Mouse (Mus musculus) limb, embryonic 11.5 days (tissue): ENCODE results near the gene Tuba3a. TPM values are rescaled to one million over a fixed set of nuclear protein-coding genes. Genes with fewer than 3 reads are reported as not detected.

Source experiments
- ATAC-seq: fragments of 200-750 bp; cut with Nextera tagmentation; 2 replicates; pipeline ENCODE4 v1.8.0; 2017; ENCODE audit warnings: low read depth; ENCODE audit not compliant: insufficient number of reproducible peaks, low FRiP score, low TSS enrichment
- DNase-seq: peaks from one replicate; pipeline ENCODE4 v3.0.0-alpha.2; 2015; ENCODE audit warnings: low spot score
- H3K27ac ChIP-seq: fragments of 300-500 bp; sonication (generic); replicated peaks from 2 replicates; pipeline ENCODE4 v1.5.1; 2014; ENCODE audit warnings: low read depth, mild to moderate bottlenecking, low read length
- H3K27me3 ChIP-seq: fragments of 300-500 bp; sonication (generic); 2 replicates; pipeline ENCODE4 v1.6.1; 2014; ENCODE audit warnings: mild to moderate bottlenecking, low read length, mixed read lengths; ENCODE audit not compliant: control insufficient read depth, insufficient read depth
- H3K36me3 ChIP-seq: fragments of 300-500 bp; sonication (generic); 2 replicates; pipeline ENCODE4 v1.6.1; 2014; ENCODE audit warnings: mild to moderate bottlenecking, low read length, moderate library complexity, mixed read lengths; ENCODE audit not compliant: control insufficient read depth, insufficient read depth
- H3K4me1 ChIP-seq: fragments of 300-500 bp; sonication (generic); 2 replicates; pipeline ENCODE4 v1.6.1; 2014; ENCODE audit warnings: low read length, mixed read lengths; ENCODE audit not compliant: control insufficient read depth, insufficient read depth
- H3K4me2 ChIP-seq: fragments of 300-500 bp; sonication (generic); 2 replicates; pipeline ENCODE4 v1.6.1; 2014; ENCODE audit warnings: low read depth, mild to moderate bottlenecking, moderate library complexity; ENCODE audit not compliant: severe bottlenecking
- H3K4me3 ChIP-seq: fragments of 300-500 bp; sonication (generic); 2 replicates; pipeline ENCODE4 v1.5.1; 2014; ENCODE audit warnings: low read depth, low read length
- H3K9ac ChIP-seq: fragments of 300-500 bp; sonication (generic); 2 replicates; pipeline ENCODE4 v1.6.1; 2014; ENCODE audit warnings: mild to moderate bottlenecking, low read length
- H3K9me3 ChIP-seq: fragments of 300-500 bp; sonication (generic); 2 replicates; pipeline ENCODE4 v1.6.1; 2016; ENCODE audit warnings: low read length; ENCODE audit not compliant: control insufficient read depth
- WGBS: fragments of 180-500 bp; shearing (Covaris S2); extraction: QIAGEN DNeasy Blood & Tissue Kit; methylation state at CpG from one replicate; pipeline ENCODE4 v1.1.7; 2014; 5-methylcytosine and 5-hydroxymethylcytosine counted together
- polyA plus RNA-seq: library from polyadenylated mRNA; unstranded; fragments of >200 nt; fragmentation: Nextera tagmentation; extraction: Ambion mirVana; gene quantifications from 2 replicates; pipeline ENCODE4 v1.2.1, GENCODE M21; 2014

The Tuba3a gene
- 0.35 TPM in 1 of 2 replicates, not detected in the other for polyA plus RNA-seq

DNA sequence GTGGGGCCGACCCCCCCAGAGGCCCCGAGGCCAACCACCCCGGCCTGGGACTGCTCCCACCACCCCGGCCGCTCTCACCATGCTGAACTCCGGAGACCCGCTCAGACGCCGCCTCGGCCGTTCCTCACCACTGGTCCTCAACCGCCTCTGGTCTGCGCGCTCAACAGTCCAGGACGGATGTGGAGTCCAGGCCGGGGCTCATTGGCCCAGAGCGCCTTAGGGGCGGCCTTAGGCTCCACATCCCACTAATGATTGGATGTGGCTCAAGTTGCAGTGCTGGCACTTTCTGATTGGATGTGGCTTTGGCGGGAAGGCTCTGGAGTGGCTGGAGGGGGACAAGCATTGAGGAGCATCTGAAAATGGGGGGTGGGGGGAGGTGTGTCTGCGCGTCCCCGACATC is at the start of gene Tuba3a:
TSS of gene Tuba3a (minus strand) at position 153 of the 400 bp plus-strand sequence.
- H3K4me1 ChIP-seq = no peaks in the 10 kb centered on the region
- WGBS = 92% methylated on average over 22 of the region's 22 CpGs
- no peak within 1 kb of the TSS for H3K4me2 ChIP-seq
- DNase-seq = no peak
- no peaks in the 10 kb centered on the region for H3K27me3 ChIP-seq
- no peak within 1 kb of the TSS for H3K4me3 ChIP-seq
- H3K27ac ChIP-seq = no peak within 1 kb of the TSS
- peak; percentile 60; the same call in 1 of the 2 replicates for ATAC-seq
- no peaks in the 10 kb centered on the region for H3K9me3 ChIP-seq
- H3K36me3 ChIP-seq = no peaks in the 10 kb centered on the region
- no peak within 1 kb of the TSS for H3K9ac ChIP-seq

DNA sequence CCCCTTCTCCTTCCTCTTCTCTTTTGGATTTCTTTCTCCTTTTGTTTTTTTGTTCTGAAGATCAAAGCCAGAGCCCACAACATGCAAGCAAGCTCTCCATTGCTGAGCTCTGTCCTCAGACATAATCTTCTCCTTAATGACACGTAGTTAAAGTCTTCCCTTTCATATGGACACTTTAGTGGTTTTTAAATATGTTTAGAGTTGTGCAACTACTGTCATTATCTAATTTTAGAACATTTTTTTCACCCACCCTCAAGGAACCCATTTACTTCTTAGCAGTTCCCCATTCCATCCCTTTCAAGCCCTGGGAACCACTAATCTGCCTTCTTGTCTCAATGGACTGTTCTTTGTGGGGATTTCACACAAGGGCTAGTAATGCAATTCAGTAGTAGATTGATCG is 48.5 kb upstream of the Tuba3a start:
- 82% methylated on average over 2 of the region's 2 CpGs for WGBS
- Histone ChIP-seq H3K27me3 (no peaks in the 10 kb centered on the region), H3K4me1 (peaks cover 3% of the 10 kb centered on the region; the same call in 1 of the 2 replicates), H3K4me3 (no peak overlapping the region), H3K27ac (no peak overlapping the region), H3K9me3 (no peaks in the 10 kb centered on the region), H3K9ac (no peak overlapping the region), H3K4me2 (no peak overlapping the region), H3K36me3 (no peaks in the 10 kb centered on the region)
- ATAC-seq (no peak), DNase-seq (no peak)

DNA sequence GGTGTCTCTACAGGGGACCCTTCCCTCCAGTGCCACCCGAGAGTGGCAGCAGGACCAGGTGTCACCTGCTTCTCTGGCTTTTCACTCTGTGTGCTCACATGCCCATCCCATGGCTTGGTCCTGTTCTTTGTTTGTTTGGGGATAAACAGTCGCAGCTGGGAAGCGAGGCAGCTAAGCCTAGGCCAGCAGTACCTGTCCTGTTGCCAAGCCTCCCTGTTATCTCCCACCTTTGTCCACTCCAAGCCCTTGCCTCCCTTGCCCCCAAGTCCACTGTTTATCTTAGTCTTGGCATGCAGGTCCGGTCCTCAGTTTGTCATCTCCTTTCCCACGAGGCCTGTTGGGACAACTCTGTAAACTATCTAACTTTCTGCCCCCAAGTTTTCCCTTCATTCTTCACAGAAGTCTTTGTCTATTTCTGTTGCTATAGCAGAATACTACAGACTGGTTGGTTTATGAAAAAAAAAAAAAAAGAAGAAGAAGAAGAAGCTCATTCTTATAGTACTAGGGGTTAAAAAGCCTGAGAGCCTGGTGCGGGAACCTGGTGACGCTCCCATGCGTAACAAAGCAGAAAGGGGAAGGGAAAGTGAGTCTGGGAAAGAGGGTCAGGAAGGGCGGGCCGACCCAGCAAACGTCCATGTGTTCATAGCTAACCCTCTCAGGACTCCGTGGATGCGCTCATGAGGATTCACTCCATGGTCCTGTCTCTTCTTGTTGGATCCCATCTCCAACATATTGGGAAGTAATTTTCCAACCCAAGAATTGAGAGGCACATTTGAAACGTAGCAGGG is 47.5 kb upstream of the Tuba3a start:
- Histone ChIP-seq H3K27me3 (no peaks in the 10 kb centered on the region), H3K9me3 (no peaks in the 10 kb centered on the region), H3K4me3 (no peak overlapping the region), H3K9ac (no peak overlapping the region), H3K27ac (no peak overlapping the region), H3K4me2 (no peak overlapping the region), H3K36me3 (no peaks in the 10 kb centered on the region), H3K4me1 (peaks cover 3% of the 10 kb centered on the region; the same call in 1 of the 2 replicates)
- WGBS = 83% methylated on average over 14 of the region's 14 CpGs
- ATAC-seq = no peak
- no peak for DNase-seq

DNA sequence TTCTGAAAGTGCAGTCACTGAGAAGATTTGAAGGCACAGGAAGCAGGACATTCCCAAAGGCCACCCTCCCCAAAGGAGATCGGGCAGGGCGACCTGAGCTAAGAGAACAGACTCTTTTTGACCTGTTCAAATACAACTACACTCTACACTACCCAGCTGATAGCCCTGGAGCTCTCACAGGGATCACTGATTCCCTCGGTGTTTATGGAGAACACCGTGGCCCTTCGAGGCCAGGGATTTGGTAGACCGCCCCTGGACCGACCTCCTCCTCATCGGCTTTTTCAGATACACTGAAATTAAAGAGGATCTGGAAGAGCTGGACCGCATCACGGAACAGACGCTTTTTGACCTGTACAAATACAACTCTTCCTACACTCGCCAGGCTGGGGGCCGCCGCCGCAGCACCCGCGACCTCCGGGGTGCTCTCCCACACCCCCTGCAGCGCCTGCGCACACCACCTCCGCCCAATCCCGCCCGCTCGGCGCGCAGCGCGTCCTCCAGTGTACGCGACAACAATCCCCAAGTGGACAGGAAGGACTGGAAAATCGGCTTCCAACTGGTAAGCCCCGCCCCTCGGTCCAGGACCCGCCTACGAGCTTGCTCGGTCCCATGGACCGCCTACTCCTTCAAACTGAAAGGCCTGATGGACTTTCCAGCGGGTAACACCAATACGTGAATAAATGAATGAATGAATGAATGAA is 44.9 kb upstream of the Tuba3a start:
- peaks cover 3% of the 10 kb centered on the region; the same call in 1 of the 2 replicates for H3K4me1 ChIP-seq
- H3K36me3 ChIP-seq = no peaks in the 10 kb centered on the region
- peak overlapping the region; percentile 85 for H3K4me2 ChIP-seq
- H3K27me3 ChIP-seq = no peaks in the 10 kb centered on the region
- no peaks in the 10 kb centered on the region for H3K9me3 ChIP-seq
- peak overlapping the region; percentile 73 for H3K9ac ChIP-seq
- ATAC-seq (peak; percentile 69; the same call in 1 of the 2 replicates), DNase-seq (peak; percentile 88)
- WGBS = 1% methylated on average over 39 of the region's 39 CpGs
- no peak overlapping the region for H3K27ac ChIP-seq
- H3K4me3 ChIP-seq = peak overlapping the region; percentile 54

DNA sequence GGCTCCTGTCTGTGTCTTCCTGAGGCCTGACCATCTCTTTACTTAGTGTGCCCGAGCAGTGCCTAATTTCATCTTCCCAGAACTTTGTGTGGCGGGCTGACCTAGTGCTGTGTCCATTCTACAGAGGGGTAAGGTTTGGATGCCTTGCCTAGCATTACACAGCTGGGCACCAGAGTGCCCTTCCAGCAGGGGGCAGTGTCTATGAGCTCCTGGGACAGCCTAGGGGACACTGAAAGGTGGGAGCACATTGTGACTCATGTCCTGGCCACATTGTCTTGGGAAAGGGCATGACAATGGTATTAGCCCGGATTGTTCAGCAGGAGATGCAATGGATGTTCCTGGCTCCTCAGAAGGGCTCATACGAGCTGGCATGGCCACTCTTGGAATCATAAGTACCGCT is 42.4 kb upstream of the Tuba3a start:
- H3K9me3 ChIP-seq = no peaks in the 10 kb centered on the region
- no peaks in the 10 kb centered on the region for H3K27me3 ChIP-seq
- 82% methylated on average over 5 of the region's 5 CpGs for WGBS
- no peak for ATAC-seq
- H3K27ac ChIP-seq = no peak overlapping the region
- H3K4me1 ChIP-seq = peaks cover 3% of the 10 kb centered on the region; the same call in 1 of the 2 replicates
- DNase-seq = no peak
- no peak overlapping the region for H3K9ac ChIP-seq
- H3K36me3 ChIP-seq = no peaks in the 10 kb centered on the region
- H3K4me3 ChIP-seq = no peak overlapping the region
- no peak overlapping the region for H3K4me2 ChIP-seq

DNA sequence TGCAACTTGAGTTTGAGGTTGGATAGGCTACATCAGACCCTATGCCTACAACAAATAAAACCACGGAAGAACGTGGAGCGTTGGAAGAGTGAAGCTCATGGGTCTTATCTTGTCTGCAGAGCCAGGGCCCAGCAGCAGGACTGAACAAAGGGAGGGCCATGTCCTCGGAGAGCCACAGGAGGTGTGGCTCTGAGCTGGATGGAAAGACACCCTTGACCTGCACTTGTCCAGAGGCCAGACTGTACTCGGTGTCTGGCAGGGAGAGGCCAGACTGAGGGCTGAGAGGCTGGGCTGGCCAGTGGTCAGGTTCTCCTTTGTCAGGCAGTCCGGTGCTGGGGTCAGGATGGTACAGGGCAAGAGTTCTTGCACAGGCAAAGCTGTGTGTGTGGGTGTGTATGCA is 39.5 kb upstream of the Tuba3a start:
- Histone ChIP-seq H3K27ac (no peak overlapping the region), H3K4me3 (no peak overlapping the region), H3K9me3 (no peaks in the 10 kb centered on the region), H3K9ac (no peak overlapping the region), H3K27me3 (peaks cover 22% of the 10 kb centered on the region), H3K4me1 (0 out of 2 replicates have a peak, but pooled peaks cover 6% of the 10 kb centered on the region), H3K4me2 (no peak overlapping the region), H3K36me3 (no peaks in the 10 kb centered on the region)
- 74% methylated on average over 6 of the region's 6 CpGs for WGBS
- DNase-seq (no peak), ATAC-seq (no peak)

DNA sequence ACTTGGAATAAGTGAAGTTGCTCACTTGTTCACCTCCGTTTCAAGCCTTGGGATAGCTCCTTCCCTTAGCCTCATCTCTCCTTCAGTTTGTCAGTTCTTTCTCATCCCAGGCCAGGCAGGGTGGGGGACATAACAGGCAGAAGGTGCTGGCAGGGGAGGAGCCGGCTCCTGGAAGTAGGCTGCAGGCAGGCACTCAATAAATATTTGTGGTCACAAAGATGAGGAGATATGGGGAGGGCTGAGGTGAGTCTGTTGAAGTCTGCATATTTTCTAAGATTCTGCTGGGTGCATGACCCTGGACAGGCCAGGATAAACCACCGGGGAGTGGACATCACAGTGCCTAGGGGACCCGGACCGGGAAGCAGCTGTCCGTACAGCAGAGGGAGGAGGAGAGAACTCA is 37.7 kb upstream of the Tuba3a start:
- Histone ChIP-seq H3K4me2 (no peak overlapping the region), H3K27ac (no peak overlapping the region), H3K4me3 (no peak overlapping the region), H3K9me3 (no peaks in the 10 kb centered on the region), H3K27me3 (peaks cover 29% of the 10 kb centered on the region), H3K4me1 (0 out of 2 replicates have a peak, but pooled peaks cover 6% of the 10 kb centered on the region), H3K9ac (no peak overlapping the region), H3K36me3 (no peaks in the 10 kb centered on the region)
- DNase-seq = no peak
- 59% methylated on average over 6 of the region's 6 CpGs for WGBS
- no peak for ATAC-seq

DNA sequence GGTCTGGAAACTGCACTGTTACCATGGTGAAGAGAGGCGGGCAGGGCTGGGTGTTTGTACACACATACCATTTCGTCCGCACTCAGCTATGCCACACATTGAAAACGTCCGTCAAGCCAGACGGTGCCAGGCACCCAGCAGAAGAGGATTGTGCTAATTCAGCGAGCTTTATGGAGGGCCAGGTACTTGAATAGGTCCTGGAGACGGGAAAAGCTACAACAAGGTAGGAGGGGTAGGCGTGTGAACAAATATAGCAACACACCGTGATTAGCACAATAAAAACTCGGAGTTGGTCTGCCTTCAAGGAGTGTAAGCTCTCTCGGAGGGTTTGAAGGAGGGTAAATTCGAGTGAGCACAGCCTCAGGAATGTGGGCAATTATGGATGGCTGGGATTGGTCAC is 37.0 kb upstream of the Tuba3a start:
- 66% methylated on average over 13 of the region's 13 CpGs for WGBS
- no peak for ATAC-seq
- no peaks in the 10 kb centered on the region for H3K36me3 ChIP-seq

More for the DNA sequence above, 37.0 kb upstream of the Tuba3a start:
- H3K27me3 ChIP-seq = peaks cover 29% of the 10 kb centered on the region
- DNase-seq = no peak
- H3K4me2 ChIP-seq = no peak overlapping the region
- no peak overlapping the region for H3K4me3 ChIP-seq
- no peaks in the 10 kb centered on the region for H3K9me3 ChIP-seq
- H3K9ac ChIP-seq = no peak overlapping the region
- H3K27ac ChIP-seq = no peak overlapping the region
- 0 out of 2 replicates have a peak, but pooled peaks cover 6% of the 10 kb centered on the region for H3K4me1 ChIP-seq
